Mouse (Mus musculus) thymus, adult 2 months (tissue): Measurements from ENCODE around the gene 2010003K11Rik. TPM values are rescaled to one million over a fixed set of nuclear protein-coding genes. Genes with fewer than 3 reads are reported as not detected.
"Not testable (repeated sequence)": the region's sequence is repeated elsewhere in the genome, so short reads cannot be mapped to it uniquely, and the experiment has no call there.

Experiments
- DNase-seq: peaks from one replicate; pipeline ENCODE4 v3.0.0; 2021
- H3K27ac ChIP-seq: fragments of 200-500 bp; 2 replicates; pipeline ENCODE4 v1.5.1; 2012; ENCODE audit warnings: low read length, control low read depth; ENCODE audit not compliant: control insufficient read depth, insufficient read depth
- H3K27me3 ChIP-seq: fragments of 200-500 bp; 2 replicates; pipeline ENCODE4 v1.6.1; 2012; ENCODE audit warnings: mild to moderate bottlenecking, low read length, moderate library complexity, mixed read lengths; ENCODE audit not compliant: control insufficient read depth, insufficient read depth
- H3K36me3 ChIP-seq: fragments of 200-500 bp; 2 replicates; pipeline ENCODE4 v1.6.1; 2012; ENCODE audit warnings: mild to moderate bottlenecking, low read length, moderate library complexity; ENCODE audit not compliant: control insufficient read depth, insufficient read depth
- H3K4me1 ChIP-seq: fragments of 200-500 bp; replicated peaks from 2 replicates; pipeline ENCODE4 v1.6.1; 2012; ENCODE audit warnings: low read length; ENCODE audit not compliant: control insufficient read depth, insufficient read depth
- H3K4me3 ChIP-seq: fragments of 200-500 bp; 2 replicates; pipeline ENCODE4 v1.5.1; 2012; ENCODE audit warnings: mild to moderate bottlenecking, low read length, control low read depth, moderate library complexity; ENCODE audit not compliant: control insufficient read depth, insufficient read depth
- CTCF ChIP-seq: fragments of 200-500 bp; IDR thresholded peaks from 2 replicates; pipeline ENCODE4 v1.5.1; 2012; ENCODE audit warnings: mild to moderate bottlenecking, control low read depth, low read length, moderate library complexity, borderline replicate concordance; ENCODE audit not compliant: control insufficient read depth, poor library complexity, insufficient read depth; ENCODE audit errors: extremely low read depth
- POLR2A ChIP-seq: fragments of 200-500 bp; IDR thresholded peaks from 2 replicates; pipeline ENCODE4 v1.6.1; 2012; ENCODE audit warnings: mild to moderate bottlenecking, low read length, control low read depth, moderate library complexity; ENCODE audit not compliant: control insufficient read depth, poor library complexity, insufficient read depth; ENCODE audit errors: extremely low read depth
- WGBS: fragments of 180-500 bp; shearing (Covaris S2); methylation state at CpG from one replicate; pipeline ENCODE4 v1.1.7; 2018; 5-methylcytosine and 5-hydroxymethylcytosine counted together
- polyA plus RNA-seq: library from polyadenylated mRNA; depleted of rRNA; stranded (reverse); fragments of >200 nt; gene quantifications from 2 replicates; pipeline ENCODE4 v1.2.3, GENCODE M21; 2012

2010003K11Rik gene
- polyA plus RNA-seq, 1 experiment, result 0.90 TPM

GRCm38 (mm10) chr19:4473549-4473948 is 24.8 kb downstream of the 2010003K11Rik start:
- WGBS, result 93% methylated on average over 5 of the region's 5 CpGs
- TF ChIP-seq CTCF (no peak), POLR2A (no peak)
- H3K27me3 ChIP-seq, result peaks cover 9% of the 10 kb centered on the region; the same call in 1 of the 2 replicates

DNA sequence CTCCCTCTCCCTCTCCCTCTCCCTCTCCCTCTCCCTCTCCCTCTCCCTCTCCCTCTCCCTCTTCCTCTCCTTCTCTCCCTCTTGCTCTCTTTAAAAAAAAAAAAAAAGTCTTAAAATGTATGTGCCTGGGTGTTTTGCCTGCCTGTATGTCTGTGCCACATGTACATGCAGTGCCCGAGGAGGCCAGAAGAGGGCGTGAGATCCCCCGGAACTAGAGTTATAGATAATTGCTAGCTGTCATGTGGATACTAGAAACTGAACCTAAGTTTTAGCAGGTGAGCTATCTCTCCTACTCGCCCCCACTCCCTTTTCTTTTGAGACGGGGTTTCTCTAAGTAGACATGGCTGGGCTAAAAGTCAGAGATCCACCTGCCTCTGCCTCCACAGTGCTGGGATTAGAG is 30.0 kb downstream of the 2010003K11Rik start:
- 32% methylated on average over 5 of the region's 5 CpGs for WGBS
- DNase-seq, result peak; percentile 30
- H3K27me3 ChIP-seq, result no peaks in the 10 kb centered on the region
- no peaks in the 10 kb centered on the region for H3K4me1 ChIP-seq
- TF ChIP-seq CTCF, result no peak
- no peak for TF ChIP-seq POLR2A
- H3K4me3 ChIP-seq, result no peak overlapping the region
- H3K36me3 ChIP-seq, result no peaks in the 10 kb centered on the region
- H3K27ac ChIP-seq, result no peak overlapping the region

More at GRCm38 (mm10) chr19:4473549-4473948, 24.8 kb downstream of the 2010003K11Rik start:
- Histone ChIP-seq H3K27ac (no peak overlapping the region), H3K4me1 (peaks cover 25% of the 10 kb centered on the region), H3K4me3 (no peak overlapping the region), H3K36me3 (no peaks in the 10 kb centered on the region)
- no peak for DNase-seq

DNA sequence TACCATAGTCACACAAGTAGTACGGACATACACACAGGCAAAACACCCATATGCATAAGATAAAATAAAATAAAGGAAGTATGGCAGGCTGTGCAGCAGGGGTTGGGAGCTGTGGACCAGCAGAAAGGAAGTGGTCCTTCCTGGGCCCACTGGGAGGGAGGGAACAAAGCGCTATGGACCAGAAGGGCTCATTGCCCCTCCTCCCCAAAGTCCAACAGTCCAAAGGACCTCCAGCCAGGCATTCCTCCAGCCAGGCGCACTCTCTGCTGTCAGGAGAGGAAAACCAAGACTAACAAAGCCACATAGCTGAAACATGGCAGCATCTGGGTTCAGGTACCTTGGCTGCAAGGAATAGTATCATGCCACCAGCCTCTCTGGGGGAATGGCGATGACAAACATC is 33.7 kb downstream of the 2010003K11Rik start:
- Histone ChIP-seq H3K4me3 (no peak overlapping the region), H3K4me1 (no peaks in the 10 kb centered on the region), H3K27me3 (no peaks in the 10 kb centered on the region), H3K27ac (no peak overlapping the region), H3K36me3 (no peaks in the 10 kb centered on the region)
- 80% methylated on average over 4 of the region's 4 CpGs for WGBS
- no peak for TF ChIP-seq CTCF
- no peak for TF ChIP-seq POLR2A
- DNase-seq, result no peak

- 57% methylated on average over 8 of the region's 8 CpGs for WGBS
- TF ChIP-seq POLR2A, result no peak
- TF ChIP-seq CTCF, result no peak
- Histone ChIP-seq H3K4me1 (no peaks in the 10 kb centered on the region), H3K27me3 (no peaks in the 10 kb centered on the region), H3K36me3 (no peaks in the 10 kb centered on the region), H3K27ac (no peak overlapping the region), H3K4me3 (no peak overlapping the region)
- DNase-seq, result no peak
Measured at GRCm38 (mm10) chr19:4461981-4462380, 36.4 kb downstream of the 2010003K11Rik start.

- Histone ChIP-seq H3K27ac (no peak overlapping the region), H3K36me3 (no peaks in the 10 kb centered on the region), H3K27me3 (no peaks in the 10 kb centered on the region), H3K4me1 (no peaks in the 10 kb centered on the region), H3K4me3 (no peak overlapping the region)
- TF ChIP-seq POLR2A (no peak), CTCF (peak; percentile 58; the same call in 1 of the 2 replicates)
- 17% methylated on average over 11 of the region's 11 CpGs for WGBS
- peak; percentile 68 for DNase-seq
Measured at GRCm38 (mm10) chr19:4456227-4456626, 42.2 kb downstream of the 2010003K11Rik start.

- no peak for DNase-seq
- Histone ChIP-seq H3K27me3 (no peaks in the 10 kb centered on the region), H3K36me3 (no peaks in the 10 kb centered on the region), H3K27ac (no peak overlapping the region), H3K4me3 (no peak overlapping the region), H3K4me1 (no peaks in the 10 kb centered on the region)
- no peak for TF ChIP-seq CTCF
- no peak for TF ChIP-seq POLR2A
- WGBS, result 91% methylated on average over 15 of the region's 15 CpGs
Measured at GRCm38 (mm10) chr19:4455071-4455800, 43.1 kb downstream of the 2010003K11Rik start.

GRCm38 (mm10) chr19:4454040-4454439 is 44.3 kb downstream of the 2010003K11Rik start:
- 46% methylated on average over 1 of the region's 1 CpGs for WGBS
- DNase-seq, H3K4me3 ChIP-seq, H3K27ac ChIP-seq, H3K27me3 ChIP-seq, H3K36me3 ChIP-seq, H3K4me1 ChIP-seq: not testable (repeated sequence)
